Mouse (Mus musculus) megakaryocyte, adult 5-6 weeks (primary cell): ENCODE measurements at regions not wholly inside any gene's neighbourhood (a gene's known extent, or its start where the extent isn't known, plus 50 kb on each side); places are given as distances from the start of the nearest gene placed in this dataset.
A peak's percentile ranks its signal among the peaks of the same experiment; 100 is the strongest.

Experiments
- ATAC-seq: 2 replicates; pipeline ENCODE4 v1.8.0; 2016; ENCODE audit warnings: mild to moderate bottlenecking, inconsistent platforms; ENCODE audit not compliant: poor library complexity, severe bottlenecking

DNA sequence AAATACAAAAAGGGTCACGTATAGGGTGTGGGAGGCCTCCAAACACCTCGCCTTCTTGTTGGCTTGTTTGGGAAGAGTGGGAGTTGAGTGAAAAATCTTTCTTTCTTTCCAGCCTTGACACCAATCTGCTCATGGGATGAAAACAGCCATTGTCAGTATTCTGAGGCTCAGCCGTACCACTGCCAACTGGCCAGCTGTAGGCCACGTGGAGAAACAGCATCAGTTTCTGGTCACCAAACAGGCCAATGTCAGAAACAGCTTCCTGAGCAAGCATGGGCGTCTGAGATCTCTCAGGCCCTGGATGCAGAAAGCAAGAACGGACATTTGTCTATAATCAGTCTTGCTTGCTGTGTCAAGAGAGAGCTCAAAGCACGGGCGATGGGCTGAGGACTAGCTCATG is 173.2 kb downstream of the Bcl2l11 start:
- no peak for ATAC-seq

DNA sequence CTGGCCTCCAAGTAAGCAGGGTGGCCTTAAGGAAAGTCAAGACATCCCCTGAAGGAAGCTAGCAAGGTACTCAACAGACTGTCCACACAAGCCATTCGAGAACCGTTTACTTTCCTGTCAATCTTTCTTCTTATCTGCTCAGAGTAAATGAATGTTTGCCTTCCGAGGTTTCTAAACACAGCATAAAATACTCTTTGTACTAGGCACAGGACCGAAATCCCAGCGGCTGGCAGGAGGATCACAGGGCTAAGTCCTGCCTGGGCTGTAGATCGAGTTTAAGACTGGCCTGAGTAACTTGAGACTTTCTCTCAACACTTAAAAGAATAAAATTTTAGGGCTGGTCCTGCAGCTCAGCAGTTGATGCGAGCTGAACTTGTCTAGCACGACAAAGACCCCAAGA is 175.9 kb downstream of the Bcl2l11 start:
- no peak for ATAC-seq

DNA sequence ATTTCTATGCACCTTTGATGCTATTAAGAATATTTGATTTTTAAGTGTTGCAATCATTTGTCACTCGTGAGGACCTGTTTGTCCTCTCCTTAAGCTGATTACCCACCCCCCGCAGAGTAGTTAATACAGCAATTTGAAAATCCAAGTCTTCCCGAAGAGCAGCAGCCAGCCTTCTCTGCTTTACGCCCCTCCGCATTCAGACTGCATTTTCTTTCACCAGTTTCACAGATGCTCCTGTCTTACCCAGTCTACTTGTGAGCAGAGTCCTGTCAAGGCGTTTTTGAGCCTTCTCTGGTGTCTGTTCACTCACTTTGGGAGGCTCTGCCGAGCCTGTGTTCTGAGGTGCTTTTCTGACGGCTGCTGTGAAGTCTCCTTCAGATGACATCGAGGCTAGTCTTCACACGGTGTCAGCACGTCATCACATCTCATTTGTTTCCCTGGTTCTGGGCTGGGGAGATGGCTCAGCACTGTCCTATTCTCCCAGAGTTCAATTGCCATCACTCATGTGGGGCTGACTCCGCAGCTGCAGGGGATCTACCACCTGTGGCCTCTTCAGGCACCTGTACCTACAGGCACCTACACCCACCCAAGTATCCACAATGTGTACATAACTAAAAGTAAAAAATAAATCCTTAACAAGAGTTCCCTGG is 178.3 kb downstream of the Bcl2l11 start:
- no peak for ATAC-seq

DNA sequence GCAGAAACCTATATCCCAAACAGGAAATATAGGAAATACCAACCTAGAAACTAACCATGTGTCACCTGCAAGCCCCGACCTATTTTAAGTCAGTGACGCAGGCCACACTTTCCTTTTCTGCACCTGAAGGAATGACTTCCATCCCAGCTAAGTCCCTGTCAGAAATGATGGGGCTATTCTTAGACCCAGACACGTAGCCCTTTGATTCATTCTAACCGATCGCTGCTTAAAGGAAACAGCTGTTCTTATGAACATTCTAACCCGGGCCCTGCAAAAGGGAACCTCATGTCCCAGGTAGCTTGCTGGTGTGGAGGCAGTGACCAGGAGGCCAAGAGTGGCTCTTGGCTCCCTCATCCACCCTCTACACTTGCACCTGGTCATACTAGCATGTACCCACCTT is 180.9 kb downstream of the Bcl2l11 start:
- ATAC-seq = no peak

DNA sequence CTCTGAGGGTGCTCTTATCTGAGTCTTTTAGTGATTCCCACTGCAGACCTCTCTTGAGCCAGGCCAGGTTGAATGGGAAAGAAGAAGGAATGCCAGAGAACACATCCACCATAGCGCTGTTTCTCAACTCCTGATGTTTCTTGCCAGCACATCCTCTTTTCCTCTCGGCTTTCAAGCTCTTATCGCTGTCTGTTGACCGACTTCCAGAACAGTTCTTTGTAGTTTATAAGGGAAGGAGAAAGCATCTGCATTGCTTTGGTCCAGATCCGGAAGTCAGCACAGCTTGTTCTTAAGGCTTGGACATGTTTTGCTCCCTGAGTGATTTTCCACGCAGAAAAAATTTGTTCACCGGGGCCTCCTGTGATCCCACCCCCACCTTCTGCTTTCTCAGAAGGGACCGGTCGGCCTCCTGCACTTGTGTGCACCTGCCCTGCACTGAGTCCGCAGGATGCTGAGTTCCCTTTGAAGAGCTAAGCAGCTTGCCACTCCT is 183.7 kb downstream of the Bcl2l11 start:
- no peak for ATAC-seq

DNA sequence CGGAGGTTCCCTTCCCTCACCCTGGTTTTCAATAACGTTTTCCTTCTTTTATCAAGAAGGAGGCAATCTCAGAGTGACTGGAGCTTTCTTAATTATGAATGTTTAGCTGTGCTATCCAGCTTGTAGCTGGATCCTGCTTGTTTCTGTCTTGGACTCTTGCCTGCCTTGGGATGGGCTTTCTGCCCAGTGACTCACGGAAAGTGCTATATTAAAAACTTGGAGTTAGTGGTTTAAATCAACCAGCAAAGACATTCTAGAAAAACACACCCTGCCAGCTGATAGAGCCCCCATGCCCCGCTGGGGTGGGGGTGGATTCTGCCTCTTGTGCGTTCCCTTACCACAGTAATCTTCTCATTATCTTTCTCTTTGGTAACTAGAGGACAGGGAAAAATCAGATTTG is 184.2 kb downstream of the Bcl2l11 start:
- ATAC-seq = no peak

DNA sequence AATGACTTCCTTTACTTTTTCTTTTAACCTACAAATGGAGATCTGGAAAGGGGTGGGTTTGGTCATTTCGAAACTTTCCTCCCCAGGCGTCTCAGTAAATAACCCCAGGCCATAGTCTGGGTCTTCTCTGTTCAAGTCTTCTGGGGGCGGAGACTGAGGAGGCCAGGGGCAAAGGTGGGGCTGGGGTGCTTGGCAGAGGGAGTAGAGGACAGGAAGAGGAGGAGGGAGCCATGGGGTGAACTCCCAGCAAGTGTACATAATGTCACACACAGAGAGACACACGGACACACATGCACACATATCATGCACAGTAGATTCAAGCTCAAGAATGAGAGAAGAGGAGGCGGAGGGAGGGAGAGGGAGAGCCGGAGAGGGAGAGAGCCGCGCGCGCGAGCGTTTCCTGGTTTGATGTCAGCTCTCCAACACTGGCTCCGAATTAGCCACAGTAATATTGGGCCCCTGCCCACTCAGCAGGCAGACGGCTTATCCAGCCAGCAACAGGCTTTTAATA is 186.3 kb downstream of the Bcl2l11 start:
- peak; percentile 49; the same call in 1 of the 2 replicates for ATAC-seq

DNA sequence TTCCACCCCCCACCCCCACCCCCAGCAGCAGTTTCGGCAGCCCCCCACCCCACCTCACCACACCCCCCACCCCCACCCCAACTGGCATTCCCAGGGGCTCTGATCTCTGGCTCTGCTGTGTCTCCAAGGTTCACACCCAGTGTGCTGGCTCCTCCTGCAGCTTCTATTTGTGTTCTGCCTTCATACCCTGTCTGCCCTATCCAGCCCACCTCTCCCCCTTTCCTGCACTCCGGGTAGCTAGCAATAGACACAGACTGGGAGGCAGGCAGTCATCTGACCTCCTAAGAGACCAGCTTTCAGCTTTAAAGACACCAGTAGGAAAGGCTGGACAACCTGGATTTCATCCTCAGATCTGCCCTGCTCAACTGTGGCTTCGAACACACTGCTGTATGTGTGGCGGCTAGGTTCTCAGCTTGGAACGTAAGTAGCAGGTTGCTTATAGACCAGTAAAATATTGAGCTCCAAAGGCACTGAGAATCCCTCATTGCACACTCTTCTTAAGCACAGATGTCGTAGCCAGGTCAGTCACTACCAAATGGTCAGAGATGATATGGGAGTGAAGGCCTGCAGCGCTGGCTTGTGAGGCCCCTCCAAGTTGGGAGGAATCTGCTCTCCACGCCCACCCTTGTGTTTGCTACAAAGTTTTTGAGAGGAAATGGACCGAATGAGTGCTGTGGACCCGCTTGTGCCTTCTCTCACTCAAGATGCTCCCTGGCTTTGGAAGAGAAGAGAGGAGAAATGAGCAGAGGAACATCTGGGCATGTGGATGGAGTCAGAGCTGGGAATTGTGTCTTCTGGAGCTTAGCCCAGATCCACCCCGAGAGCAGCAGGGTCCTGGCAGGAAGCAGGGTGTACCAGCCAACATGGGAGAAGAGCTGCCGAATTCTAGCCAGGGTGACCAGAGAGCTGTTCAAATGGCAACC is 187.1 kb downstream of the Bcl2l11 start:
- no peak for ATAC-seq

DNA sequence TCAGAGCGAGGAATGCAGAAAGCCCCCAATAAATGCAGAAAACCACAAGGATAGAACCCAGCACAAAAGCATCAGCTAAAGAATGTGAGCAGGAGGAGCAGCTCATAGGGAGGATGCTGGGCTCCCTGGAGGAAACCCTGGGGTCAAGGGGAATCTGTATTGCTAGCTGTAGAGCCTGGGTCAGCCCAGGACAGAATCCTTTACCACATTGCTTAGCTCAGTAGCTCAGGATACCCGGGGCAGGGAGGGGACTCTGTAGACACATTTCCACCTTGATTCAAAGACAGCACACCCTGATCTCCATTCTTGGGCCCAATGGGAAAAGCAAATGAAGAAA is 187.7 kb downstream of the Bcl2l11 start:
- no peak for ATAC-seq

DNA sequence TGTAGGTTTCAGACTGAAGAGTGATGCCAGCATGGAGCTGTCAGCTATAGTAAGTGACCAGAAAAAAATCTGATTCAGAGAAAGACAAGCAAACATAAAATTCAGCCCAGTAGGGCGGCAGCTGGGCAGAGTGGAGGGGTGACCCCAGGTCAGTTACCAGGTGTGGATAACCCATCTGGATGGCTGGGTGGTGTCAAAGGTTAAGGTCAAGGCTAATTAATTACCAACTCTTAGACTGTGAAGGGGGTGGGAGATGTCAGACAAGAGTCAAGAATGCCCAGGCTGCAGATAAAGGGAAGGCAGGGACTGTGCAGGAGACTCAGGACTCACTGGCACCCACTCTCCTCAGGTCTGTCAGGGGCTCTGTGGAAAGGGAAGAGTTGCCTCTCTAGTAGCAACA is 188.1 kb downstream of the Bcl2l11 start:
- no peak for ATAC-seq

DNA sequence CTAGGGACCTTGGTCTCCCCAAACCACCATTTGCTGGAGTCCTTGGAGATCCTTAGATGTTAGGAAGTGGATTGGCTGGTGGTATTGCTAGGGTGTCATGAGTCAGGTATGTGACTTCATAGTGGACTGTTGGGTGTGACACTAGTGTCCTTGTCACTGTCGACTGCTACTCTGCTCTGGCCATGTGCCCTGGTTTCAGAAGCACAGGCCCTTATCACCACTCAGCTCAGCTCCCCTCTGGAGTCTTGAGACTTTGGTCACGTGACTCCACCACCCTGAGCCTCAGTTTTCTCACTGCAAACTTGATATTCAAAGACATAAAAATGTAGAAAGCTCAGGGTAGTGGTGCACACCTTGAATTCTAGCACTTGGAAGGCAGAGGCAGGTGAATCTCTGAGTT is 190.7 kb downstream of the Bcl2l11 start:
- no peak for ATAC-seq

DNA sequence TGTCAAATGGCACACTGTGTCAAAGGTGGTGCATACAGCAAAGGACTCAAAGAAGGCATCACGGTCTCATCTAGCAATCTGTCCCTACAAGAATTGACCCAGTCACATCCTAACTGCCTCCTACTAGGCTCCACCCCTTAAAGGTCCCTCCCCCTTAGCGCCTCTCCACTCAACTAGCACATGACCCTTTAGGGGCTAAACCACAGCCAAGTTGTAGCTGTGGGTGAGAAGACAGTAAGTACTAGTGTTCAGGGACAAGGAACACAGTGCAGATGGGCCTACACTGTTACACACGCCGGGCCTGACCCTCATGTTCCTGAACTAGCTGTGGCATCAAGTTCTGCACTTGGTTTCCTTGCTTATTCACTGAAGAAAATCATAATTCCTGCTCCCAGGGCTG is 192.4 kb downstream of the Bcl2l11 start:
- ATAC-seq = peak; percentile 71

DNA sequence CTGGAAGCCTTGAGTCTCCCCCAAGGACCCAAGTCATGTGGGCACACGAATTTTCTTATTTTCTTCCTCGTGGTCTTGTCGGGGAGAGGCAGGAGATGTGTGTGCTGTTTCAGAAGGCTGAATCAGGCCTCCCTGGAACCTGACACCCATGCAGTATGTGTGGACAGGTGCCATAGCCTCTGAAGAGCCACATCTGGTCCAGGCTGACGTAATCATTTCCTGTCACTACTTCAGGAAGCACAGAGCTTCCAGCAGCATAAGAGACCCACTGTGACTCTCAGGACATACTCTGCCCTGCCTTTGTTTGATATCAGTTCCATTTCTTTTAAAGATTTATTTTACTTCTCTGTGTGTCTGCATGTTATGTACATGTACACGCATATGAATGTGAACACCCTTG is 193.1 kb downstream of the Bcl2l11 start:
- ATAC-seq = peak; percentile 59; the same call in 1 of the 2 replicates

DNA sequence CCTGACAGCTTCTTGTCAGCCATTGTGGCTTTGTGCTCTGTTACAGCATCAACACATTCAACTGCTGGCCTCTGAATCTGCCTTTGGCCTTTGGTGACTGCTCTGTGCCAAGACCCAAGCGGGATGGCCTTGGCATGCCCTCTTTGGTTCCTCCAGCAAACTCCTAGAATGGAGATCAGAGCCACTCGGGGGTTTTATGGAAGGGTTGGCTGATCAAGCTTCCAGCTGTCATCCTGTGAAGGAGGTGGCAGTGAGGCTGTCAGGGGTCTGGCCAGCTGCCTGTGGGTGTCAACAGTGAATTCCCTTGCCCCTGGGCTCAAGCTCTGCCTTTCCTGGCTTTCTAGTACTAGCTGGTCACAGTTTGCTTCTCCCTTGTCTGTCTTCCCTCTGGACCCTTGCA is 195.6 kb downstream of the Bcl2l11 start:
- ATAC-seq = no peak

DNA sequence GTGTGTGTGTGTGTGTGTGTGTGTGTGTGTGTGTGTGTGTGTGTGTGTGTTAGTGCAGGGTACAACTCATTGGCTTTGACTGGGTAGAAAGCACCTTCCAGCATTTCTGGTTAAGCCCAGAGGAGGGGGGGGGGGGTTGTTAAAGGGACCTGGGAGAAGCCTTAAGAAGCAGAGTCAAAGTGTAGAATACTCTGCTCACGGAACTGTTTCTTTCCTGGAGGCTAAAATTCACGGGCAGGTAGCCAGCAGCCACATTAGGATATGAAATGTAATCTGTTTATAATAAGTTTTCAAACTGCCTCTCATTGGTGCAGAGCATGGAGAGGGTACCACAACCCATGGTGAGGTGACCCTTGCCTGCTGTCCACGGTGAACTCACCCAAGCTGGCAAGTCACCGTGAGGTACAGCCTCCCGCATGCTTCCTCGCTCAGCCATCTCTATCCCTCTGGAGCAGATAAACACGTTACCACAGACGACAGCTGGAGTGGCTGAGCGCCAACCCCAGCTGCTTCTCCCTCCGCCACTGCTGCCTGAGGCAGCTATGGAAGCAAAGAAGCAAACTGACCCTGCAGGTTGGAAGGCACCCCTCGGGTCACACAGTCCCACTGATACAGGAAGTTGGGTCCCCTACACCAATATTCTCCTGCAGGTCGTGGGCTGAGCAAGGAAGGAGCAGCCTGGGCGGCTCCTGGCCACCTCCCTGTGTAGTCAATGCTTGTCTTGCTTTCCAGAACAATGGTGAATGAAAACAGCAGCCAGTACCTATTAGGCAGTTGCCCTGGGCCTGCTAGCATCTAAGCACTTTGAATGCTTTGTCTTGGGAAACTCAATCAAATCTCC is 198.6 kb downstream of the Bcl2l11 start:
- no peak for ATAC-seq

DNA sequence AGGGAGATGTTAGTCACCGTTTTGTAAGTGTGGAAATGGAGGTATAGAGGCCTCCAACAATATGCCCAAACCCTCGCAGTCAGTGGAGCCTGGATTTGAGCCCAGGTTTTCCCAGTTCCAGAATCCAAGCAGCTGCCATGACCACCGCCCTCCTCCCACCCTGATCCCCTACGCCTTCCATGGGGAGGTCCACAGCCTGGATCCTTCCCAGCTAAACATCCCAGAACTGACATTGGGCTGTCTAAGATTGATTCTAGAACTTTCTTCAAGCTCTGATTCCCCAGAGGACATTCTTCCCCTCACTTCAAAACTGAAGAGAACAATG is 199.2 kb downstream of the Bcl2l11 start:
- ATAC-seq = no peak

DNA sequence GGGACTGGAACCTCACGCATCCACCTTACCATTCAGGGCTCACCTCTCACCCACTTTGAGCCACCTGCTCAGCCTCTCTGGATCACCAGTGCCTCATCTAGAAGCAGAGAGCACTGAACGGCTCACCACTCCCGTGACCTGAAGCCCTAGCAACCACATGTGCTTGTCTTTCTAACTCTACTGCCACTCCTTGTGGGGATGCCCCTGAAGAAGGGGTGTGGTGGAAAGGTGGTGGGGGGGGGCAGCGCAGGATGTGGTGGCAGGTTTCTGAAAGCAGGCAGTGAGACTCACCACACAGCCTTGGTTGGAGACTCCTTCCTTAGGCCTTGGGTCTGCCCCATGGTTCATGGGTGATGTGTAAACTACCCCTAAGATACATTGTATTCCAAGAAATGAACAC is 199.6 kb downstream of the Bcl2l11 start:
- peak; percentile 63 for ATAC-seq

DNA sequence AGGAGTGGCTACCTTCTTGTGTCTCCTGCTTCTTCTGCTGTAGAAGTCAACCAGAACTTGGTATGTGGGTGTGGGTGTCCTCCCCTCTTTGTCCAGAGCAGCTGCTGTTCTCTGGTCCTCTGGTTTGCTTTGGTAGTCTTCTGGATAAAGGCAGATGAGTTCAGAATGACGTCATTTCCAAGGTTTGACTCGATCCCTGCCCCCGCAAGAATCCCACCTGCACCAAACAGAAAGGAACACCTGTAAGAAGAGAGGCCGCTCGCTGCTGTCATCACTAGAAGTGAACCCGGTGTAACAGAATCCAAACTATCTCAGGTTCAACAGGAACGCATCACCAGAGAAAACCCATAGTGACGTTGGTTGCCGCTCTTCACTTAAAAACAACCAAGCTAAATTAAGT is 205.0 kb downstream of the Bcl2l11 start:
- ATAC-seq = no peak

DNA sequence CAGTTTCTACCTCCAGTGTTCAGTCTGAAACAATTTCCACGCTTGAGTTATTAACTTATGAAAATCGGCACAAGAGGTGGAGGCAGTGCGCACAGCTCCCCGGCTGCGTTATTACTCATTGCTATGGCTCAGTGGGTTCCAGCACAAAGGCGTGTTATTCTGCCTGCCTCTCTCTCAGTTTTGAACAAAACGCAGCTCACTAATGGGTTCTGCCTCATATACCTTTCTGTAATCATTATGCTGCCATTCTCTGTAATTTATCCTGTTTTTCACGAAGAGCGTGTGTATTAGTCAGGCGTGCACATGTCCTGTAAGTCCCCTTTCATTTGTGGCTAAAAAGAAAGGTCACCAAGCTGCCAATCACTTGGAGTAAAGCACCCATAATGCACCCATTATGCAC is 205.4 kb downstream of the Bcl2l11 start:
- ATAC-seq = no peak

DNA sequence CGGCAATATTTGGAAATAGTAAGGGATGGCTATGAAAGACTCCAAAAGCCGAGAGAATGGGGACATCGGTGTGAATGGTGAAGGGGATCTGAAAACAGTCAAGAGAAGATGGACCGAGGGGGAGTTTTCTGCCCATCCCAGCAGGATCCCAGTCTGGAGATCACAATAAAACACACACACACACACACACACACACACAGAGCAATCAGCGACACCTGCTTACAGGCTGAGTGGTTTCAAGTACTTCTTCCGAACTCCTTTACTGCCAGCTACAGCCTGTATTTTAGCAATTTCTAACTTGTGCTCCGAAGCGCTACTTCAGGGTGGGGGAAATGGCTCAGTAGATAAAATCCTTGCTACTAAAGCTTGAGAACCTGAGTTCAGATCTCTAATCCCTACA is 205.8 kb downstream of the Bcl2l11 start:
- no peak for ATAC-seq

DNA sequence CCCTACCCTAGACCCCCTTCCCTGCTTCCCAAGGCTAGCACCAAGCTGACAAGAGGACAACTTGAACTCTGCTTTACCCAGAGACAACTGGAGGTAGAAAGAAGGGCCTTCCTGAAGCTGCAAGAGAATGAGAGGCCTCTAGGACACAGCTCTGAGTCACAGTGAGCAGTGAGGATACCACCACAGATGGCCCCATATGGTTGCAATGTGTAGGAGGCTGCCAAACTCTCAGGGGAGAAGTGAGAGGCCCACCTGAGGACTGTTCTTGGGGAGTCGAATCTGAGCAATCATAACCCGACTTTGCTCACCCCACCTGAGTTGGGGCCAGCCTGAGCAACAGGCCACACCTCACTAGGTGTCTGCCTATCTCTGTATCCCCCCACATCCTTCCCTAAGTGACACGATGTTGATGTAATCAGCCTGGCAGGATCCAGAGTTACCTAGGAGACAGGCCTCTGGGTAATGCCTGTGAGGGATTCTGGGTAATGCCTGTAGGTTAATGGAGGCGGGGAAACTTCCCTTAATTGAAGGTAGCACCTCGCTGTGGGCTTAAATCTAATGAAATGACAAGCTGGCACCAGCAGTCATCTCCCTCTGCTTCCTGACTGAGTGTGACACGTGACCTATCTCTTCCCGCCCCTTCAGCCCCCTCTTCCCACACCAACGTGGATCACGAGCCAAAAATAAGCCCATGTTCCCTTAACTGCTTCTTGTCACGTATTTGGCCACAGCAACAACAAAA is 207.7 kb downstream of the Bcl2l11 start:
- ATAC-seq = peak; percentile 54
